Mouse (Mus musculus): Measurements from ENCODE around the gene Usp24. TPM values are rescaled to one million over a fixed set of nuclear protein-coding genes. Genes with fewer than 3 reads are reported as not detected.
A peak's percentile ranks its signal among the peaks of the same experiment; 100 is the strongest.

Gene Usp24
- polyA plus RNA-seq, 1 experiment = 5.7 TPM

DNA sequence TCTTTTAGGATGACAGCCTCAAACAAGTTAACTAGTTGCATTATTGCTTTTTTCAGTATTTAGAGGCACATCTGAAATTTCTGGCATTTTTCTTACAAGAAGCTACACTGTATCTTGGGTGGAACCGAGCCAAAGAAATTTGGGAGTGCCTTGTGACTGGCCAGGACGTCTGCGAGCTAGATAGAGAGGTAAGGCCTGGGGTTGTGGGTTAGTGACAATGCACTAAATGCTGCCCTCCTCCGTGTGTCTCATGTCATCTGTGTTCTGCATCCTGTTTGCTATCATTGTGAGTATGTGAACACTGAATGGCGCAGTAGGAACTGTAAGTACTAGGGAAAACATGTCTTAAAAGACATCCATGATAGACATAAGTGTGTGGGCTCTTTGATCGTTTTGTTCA, 54.0 kb downstream of the Usp24 start:
- no peaks in the 10 kb centered on the region for H3K79me3 ChIP-seq (ENCODE audit: low read depth)
- no peak for TF ChIP-seq MYOD1 (IDR thresholded peaks at IDR 0.05; ENCODE audit: control insufficient read depth, insufficient read length, low read depth)
- TF ChIP-seq USF1 (IDR thresholded peaks at IDR 0.05; ENCODE audit: low read depth) = no peak
- no peak for TF ChIP-seq MAX (IDR thresholded peaks at IDR 0.05)
- TF ChIP-seq CEBPB (IDR thresholded peaks at IDR 0.05; ENCODE audit: low read depth) = no peak
- no peak for TF ChIP-seq MYOG (IDR thresholded peaks at IDR 0.05; ENCODE audit: control insufficient read depth, extremely low read depth, insufficient read length)
- TF ChIP-seq FOSL1 (IDR thresholded peaks at IDR 0.05; ENCODE audit: insufficient read depth, low read length, poor library complexity, severe bottlenecking) = no peak
- peaks cover 82% of the 10 kb centered on the region for H3K36me3 ChIP-seq (ENCODE audit: control insufficient read depth, insufficient read depth)
- no peaks in the 10 kb centered on the region for H3K27me3 ChIP-seq (ENCODE audit: control insufficient read depth, insufficient read depth, insufficient read length)
- no peaks in the 10 kb centered on the region for H3K79me2 ChIP-seq (ENCODE audit: control insufficient read depth, insufficient read depth)
- H3ac ChIP-seq (ENCODE audit: control insufficient read depth, insufficient read length, low read depth) = no peak overlapping the region
- no peak overlapping the region for H3K4me3 ChIP-seq (ENCODE audit: insufficient read depth, poor library complexity, severe bottlenecking)

DNA sequence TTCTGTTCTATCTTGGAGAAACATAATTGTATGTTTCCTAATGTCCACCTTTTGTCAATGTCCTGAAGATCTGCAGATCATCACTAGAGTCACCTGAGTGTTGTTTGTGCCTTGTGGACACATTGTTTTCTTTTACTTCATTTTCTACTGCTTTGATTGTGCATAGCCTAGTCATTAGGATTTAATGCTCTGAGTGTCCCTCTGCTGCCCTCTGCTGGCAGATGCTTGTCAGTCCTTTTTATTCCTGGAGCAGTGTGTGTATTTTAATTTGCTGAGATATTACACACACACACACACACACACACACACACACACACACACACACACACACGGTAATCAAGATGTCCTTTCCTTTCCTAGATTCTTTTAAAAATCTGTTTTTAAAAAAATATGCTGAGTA, 59.8 kb downstream of the Usp24 start:
- no peak for TF ChIP-seq USF1 (IDR thresholded peaks at IDR 0.05; ENCODE audit: low read depth)
- TF ChIP-seq CTCF (IDR thresholded peaks at IDR 0.05; ENCODE audit: control insufficient read depth, insufficient read depth, insufficient read length) = peak; percentile 33
- Histone ChIP-seq H3K79me3 (ENCODE audit: low read depth) (no peaks in the 10 kb centered on the region), H3ac (ENCODE audit: control insufficient read depth, insufficient read length, low read depth) (no peak overlapping the region), H3K36me3 (ENCODE audit: control insufficient read depth, insufficient read depth) (peaks cover 77% of the 10 kb centered on the region), H3K79me2 (ENCODE audit: control insufficient read depth, insufficient read depth) (no peaks in the 10 kb centered on the region), H3K27me3 (ENCODE audit: control insufficient read depth, insufficient read depth, insufficient read length) (no peaks in the 10 kb centered on the region), H3K4me3 (ENCODE audit: insufficient read depth, poor library complexity, severe bottlenecking) (no peak overlapping the region)

DNA sequence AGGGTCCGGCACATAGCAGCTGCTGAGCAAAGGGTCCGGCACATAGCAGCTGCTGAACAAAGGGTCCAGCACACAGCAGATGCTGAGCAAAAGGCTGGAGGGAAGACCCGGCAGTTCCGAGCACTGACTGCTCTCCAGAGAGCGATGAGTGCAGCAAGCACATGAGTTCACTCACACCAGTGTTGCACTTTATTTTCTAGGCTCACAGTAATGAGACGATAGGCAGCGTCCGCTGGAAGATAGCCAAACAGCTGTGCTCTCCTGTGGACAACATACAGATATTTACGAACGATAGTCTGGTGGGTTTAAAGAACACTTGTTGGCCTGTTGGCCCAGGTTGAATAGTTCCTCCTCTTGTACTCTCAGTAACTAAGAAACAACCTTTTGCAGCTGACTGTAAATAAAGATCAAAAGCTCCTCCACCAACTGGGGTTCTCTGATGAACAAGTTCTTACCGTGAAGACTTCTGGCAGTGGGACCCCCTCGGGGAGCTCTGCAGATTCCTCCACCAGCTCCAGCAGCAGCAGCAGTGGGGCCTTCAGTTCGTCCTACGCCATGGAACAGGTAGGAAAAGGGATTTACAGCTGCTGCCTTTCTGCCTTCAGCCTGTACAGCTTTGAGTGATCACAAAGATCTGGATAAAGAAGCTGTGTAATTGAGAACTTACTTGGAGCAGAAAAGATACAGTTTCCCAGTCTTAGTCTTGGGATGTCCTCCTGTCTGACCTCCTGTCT, 63.0 kb downstream of the Usp24 start:
- no peaks in the 10 kb centered on the region for H3K27me3 ChIP-seq (ENCODE audit: control insufficient read depth, insufficient read depth, insufficient read length)
- TF ChIP-seq CTCF (IDR thresholded peaks at IDR 0.05; ENCODE audit: control insufficient read depth, insufficient read depth, insufficient read length) = no peak
- TF ChIP-seq MYOD1 (IDR thresholded peaks at IDR 0.05; ENCODE audit: control insufficient read depth, insufficient read length, low read depth) = no peak
- TF ChIP-seq MAX (IDR thresholded peaks at IDR 0.05) = no peak
- no peak for TF ChIP-seq USF1 (IDR thresholded peaks at IDR 0.05; ENCODE audit: low read depth)
- TF ChIP-seq MYOG (IDR thresholded peaks at IDR 0.05; ENCODE audit: control insufficient read depth, extremely low read depth, insufficient read length) = no peak
- TF ChIP-seq FOSL1 (IDR thresholded peaks at IDR 0.05; ENCODE audit: insufficient read depth, low read length, poor library complexity, severe bottlenecking) = no peak
- no peak for TF ChIP-seq CEBPB (IDR thresholded peaks at IDR 0.05; ENCODE audit: low read depth)
- H3K79me3 ChIP-seq (ENCODE audit: low read depth) = no peaks in the 10 kb centered on the region
- H3ac ChIP-seq (ENCODE audit: control insufficient read depth, insufficient read length, low read depth) = no peak overlapping the region
- no peak overlapping the region for H3K4me3 ChIP-seq (ENCODE audit: insufficient read depth, poor library complexity, severe bottlenecking)
- H3K36me3 ChIP-seq (ENCODE audit: control insufficient read depth, insufficient read depth) = peaks cover 88% of the 10 kb centered on the region
- H3K79me2 ChIP-seq (ENCODE audit: control insufficient read depth, insufficient read depth) = no peaks in the 10 kb centered on the region

DNA sequence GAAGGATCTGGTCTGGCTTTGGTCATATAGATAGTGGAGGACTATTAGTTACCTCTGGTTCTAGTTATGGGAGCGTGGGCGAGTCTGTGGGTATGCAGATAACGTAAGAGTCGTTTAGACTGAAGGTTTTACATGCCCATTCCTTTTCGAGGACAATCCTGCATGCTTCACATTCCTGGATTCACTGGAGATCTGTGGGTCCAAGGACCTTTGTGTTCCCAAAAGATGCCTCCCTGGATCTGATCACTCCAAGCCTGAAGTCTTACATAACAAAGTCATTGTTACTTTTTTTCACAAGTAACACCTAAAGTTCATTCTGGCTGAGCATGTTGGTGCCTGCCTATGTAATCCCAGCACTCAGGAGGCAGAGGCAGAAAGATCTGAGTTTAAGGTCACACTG, 65.1 kb downstream of the Usp24 start:
- no peaks in the 10 kb centered on the region for H3K79me3 ChIP-seq (ENCODE audit: low read depth)
- H3K4me3 ChIP-seq (ENCODE audit: insufficient read depth, poor library complexity, severe bottlenecking) = no peak overlapping the region
- TF ChIP-seq MYOG (IDR thresholded peaks at IDR 0.05; ENCODE audit: control insufficient read depth, extremely low read depth, insufficient read length) (no peak), CEBPB (IDR thresholded peaks at IDR 0.05; ENCODE audit: low read depth) (no peak), FOSL1 (IDR thresholded peaks at IDR 0.05; ENCODE audit: insufficient read depth, low read length, poor library complexity, severe bottlenecking) (no peak), USF1 (IDR thresholded peaks at IDR 0.05; ENCODE audit: low read depth) (no peak), MAX (IDR thresholded peaks at IDR 0.05) (no peak), MYOD1 (IDR thresholded peaks at IDR 0.05; ENCODE audit: control insufficient read depth, insufficient read length, low read depth) (no peak), CTCF (IDR thresholded peaks at IDR 0.05; ENCODE audit: control insufficient read depth, insufficient read depth, insufficient read length) (no peak)
- no peaks in the 10 kb centered on the region for H3K79me2 ChIP-seq (ENCODE audit: control insufficient read depth, insufficient read depth)
- no peak overlapping the region for H3ac ChIP-seq (ENCODE audit: control insufficient read depth, insufficient read length, low read depth)
- peaks cover 83% of the 10 kb centered on the region for H3K36me3 ChIP-seq (ENCODE audit: control insufficient read depth, insufficient read depth)
- no peaks in the 10 kb centered on the region for H3K27me3 ChIP-seq (ENCODE audit: control insufficient read depth, insufficient read depth, insufficient read length)

DNA sequence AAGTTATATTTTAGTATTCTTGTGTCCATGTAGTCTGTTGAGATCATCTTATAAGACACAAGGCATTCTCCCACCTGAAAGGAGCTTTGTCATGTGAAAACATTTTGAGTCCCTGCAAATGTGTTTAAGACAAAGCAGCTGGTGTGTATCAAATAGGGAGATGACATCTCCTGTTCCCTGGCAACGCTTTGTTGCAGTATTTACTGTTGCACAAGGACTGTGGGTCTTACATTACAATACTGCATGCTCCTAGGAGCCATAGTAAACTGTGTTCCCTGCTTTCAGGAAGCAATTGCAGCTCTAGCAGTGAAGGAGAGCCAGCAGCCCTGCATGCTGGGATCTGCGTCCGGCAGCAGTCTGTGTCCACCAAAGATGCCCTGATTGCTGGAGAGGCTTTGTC, 73.9 kb downstream of the Usp24 start:
- no peaks in the 10 kb centered on the region for H3K79me3 ChIP-seq (ENCODE audit: low read depth)

DNA sequence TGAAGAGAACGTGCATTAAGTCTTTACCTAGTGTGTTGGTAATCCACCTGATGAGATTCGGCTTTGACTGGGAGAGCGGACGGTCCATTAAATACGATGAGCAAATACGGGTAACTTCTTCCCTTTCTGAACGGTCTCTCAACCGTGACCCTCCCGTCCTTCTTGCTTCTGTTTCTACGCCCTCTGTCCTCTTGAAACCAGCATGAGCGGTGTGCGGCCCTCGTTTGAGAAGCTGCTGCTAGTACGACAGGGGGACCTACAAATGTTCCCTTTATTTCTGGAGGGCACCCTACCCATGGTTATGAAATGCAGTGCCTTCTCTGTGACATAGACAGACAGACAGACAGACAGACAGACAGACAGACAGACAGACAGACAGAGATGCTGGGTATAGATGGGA, 93.6 kb downstream of the Usp24 start:
- peaks cover 96% of the 10 kb centered on the region for H3K36me3 ChIP-seq (ENCODE audit: control insufficient read depth, insufficient read depth)
- H3K79me3 ChIP-seq (ENCODE audit: low read depth) = no peaks in the 10 kb centered on the region

More for the DNA sequence above, 73.9 kb downstream of the Usp24 start:
- Histone ChIP-seq H3K79me2 (ENCODE audit: control insufficient read depth, insufficient read depth) (no peaks in the 10 kb centered on the region), H3K36me3 (ENCODE audit: control insufficient read depth, insufficient read depth) (peaks cover 68% of the 10 kb centered on the region), H3K27me3 (ENCODE audit: control insufficient read depth, insufficient read depth, insufficient read length) (no peaks in the 10 kb centered on the region), H3K4me3 (ENCODE audit: insufficient read depth, poor library complexity, severe bottlenecking) (no peak overlapping the region), H3ac (ENCODE audit: control insufficient read depth, insufficient read length, low read depth) (no peak overlapping the region)
- TF ChIP-seq MAX (IDR thresholded peaks at IDR 0.05) = no peak
- TF ChIP-seq MYOD1 (IDR thresholded peaks at IDR 0.05; ENCODE audit: control insufficient read depth, insufficient read length, low read depth) = no peak
- TF ChIP-seq USF1 (IDR thresholded peaks at IDR 0.05; ENCODE audit: low read depth) = no peak
- no peak for TF ChIP-seq MYOG (IDR thresholded peaks at IDR 0.05; ENCODE audit: control insufficient read depth, extremely low read depth, insufficient read length)
- TF ChIP-seq CTCF (IDR thresholded peaks at IDR 0.05; ENCODE audit: control insufficient read depth, insufficient read depth, insufficient read length) = no peak
- no peak for TF ChIP-seq CEBPB (IDR thresholded peaks at IDR 0.05; ENCODE audit: low read depth)
- no peak for TF ChIP-seq FOSL1 (IDR thresholded peaks at IDR 0.05; ENCODE audit: insufficient read depth, low read length, poor library complexity, severe bottlenecking)

More for the DNA sequence above, 93.6 kb downstream of the Usp24 start:
- Histone ChIP-seq H3K79me2 (ENCODE audit: control insufficient read depth, insufficient read depth) (no peaks in the 10 kb centered on the region), H3ac (ENCODE audit: control insufficient read depth, insufficient read length, low read depth) (no peak overlapping the region), H3K27me3 (ENCODE audit: control insufficient read depth, insufficient read depth, insufficient read length) (no peaks in the 10 kb centered on the region), H3K4me3 (ENCODE audit: insufficient read depth, poor library complexity, severe bottlenecking) (no peak overlapping the region)
- TF ChIP-seq MYOG (IDR thresholded peaks at IDR 0.05; ENCODE audit: control insufficient read depth, extremely low read depth, insufficient read length) (no peak), MYOD1 (IDR thresholded peaks at IDR 0.05; ENCODE audit: control insufficient read depth, insufficient read length, low read depth) (no peak), MAX (IDR thresholded peaks at IDR 0.05) (no peak), FOSL1 (IDR thresholded peaks at IDR 0.05; ENCODE audit: insufficient read depth, low read length, poor library complexity, severe bottlenecking) (no peak), CEBPB (IDR thresholded peaks at IDR 0.05; ENCODE audit: low read depth) (no peak), USF1 (IDR thresholded peaks at IDR 0.05; ENCODE audit: low read depth) (no peak), CTCF (IDR thresholded peaks at IDR 0.05; ENCODE audit: control insufficient read depth, insufficient read depth, insufficient read length) (no peak)

Data from C2C12 (cell line).